Mouse (Mus musculus) brown adipose tissue, adult 24 weeks (tissue): ENCODE results near the gene Gm49320. TPM values are rescaled to one million over a fixed set of nuclear protein-coding genes. Genes with fewer than 3 reads are reported as not detected.
"Not testable (repeated sequence)": the region's sequence is repeated elsewhere in the genome, so short reads cannot be mapped to it uniquely, and the experiment has no call there.

Source experiments
- H3K27ac ChIP-seq: fragments of 200-500 bp; replicated peaks from 2 replicates; pipeline ENCODE4 v1.5.1; 2012; ENCODE audit warnings: low read depth, mild to moderate bottlenecking, low read length
- H3K4me1 ChIP-seq: fragments of 200-500 bp; 2 replicates; pipeline ENCODE4 v1.6.1; 2012; ENCODE audit warnings: low read length, mixed read lengths; ENCODE audit not compliant: control insufficient read depth, insufficient read depth, insufficient read length
- H3K4me3 ChIP-seq: fragments of 200-500 bp; 2 replicates; pipeline ENCODE4 v1.5.1; 2012; ENCODE audit warnings: low read depth, mild to moderate bottlenecking, low read length, moderate library complexity; ENCODE audit not compliant: insufficient read depth
- polyA plus RNA-seq: library from polyadenylated mRNA; stranded (reverse); fragments of >200 nt; gene quantifications from 2 replicates; pipeline ENCODE4 v1.2.4, GENCODE M21; 2012; ENCODE audit not compliant: missing spikeins, insufficient read depth, insufficient read length

Gene Gm49320
- polyA plus RNA-seq, 1 experiment: not detected

DNA sequence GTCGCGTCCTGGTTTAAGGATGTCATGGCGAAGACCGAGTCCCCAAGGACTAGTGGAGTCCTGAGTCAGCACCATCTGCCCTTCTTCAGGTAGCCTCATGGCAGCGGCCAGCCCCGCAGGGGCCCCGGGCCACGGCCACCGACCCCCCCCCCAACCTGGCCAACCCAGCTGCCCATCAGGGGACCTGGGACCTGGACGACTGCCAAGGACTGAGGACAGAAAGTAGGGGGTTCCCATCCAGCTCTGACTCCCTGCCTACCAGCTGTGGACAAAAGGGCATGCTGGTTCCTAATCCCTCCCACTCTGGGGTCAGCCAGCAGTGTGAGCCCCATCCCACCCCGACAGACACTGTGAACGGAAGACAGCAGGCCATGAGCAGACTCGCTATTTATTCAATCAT lies 7.1 kb downstream of the Gm49320 start:
- no peaks in the 10 kb centered on the region for H3K4me1 ChIP-seq
- H3K4me3 ChIP-seq: no peak overlapping the region
- no peak overlapping the region for H3K27ac ChIP-seq

DNA sequence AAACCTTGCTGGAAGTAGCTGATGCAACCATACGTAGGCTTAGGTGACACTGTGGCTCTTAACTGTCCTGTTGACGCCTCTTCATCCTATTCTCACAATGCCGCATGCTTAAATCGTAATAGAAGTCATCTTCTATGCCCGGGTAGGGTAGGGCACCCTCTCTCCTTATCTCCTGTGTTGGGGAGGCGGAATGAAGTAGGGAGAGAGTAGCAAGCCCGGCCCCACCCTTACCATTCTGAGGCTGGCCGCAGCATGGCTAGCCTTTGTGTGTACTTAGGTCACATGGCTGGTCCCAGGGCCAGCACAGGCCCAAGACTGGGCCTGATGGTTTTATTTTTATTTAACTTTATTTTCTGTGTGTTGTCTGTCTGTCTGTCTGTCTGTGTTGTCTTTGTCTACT lies 8.6 kb downstream of the Gm49320 start:
- Histone ChIP-seq H3K27ac (no peak overlapping the region), H3K4me1 (no peaks in the 10 kb centered on the region), H3K4me3 (no peak overlapping the region)

DNA sequence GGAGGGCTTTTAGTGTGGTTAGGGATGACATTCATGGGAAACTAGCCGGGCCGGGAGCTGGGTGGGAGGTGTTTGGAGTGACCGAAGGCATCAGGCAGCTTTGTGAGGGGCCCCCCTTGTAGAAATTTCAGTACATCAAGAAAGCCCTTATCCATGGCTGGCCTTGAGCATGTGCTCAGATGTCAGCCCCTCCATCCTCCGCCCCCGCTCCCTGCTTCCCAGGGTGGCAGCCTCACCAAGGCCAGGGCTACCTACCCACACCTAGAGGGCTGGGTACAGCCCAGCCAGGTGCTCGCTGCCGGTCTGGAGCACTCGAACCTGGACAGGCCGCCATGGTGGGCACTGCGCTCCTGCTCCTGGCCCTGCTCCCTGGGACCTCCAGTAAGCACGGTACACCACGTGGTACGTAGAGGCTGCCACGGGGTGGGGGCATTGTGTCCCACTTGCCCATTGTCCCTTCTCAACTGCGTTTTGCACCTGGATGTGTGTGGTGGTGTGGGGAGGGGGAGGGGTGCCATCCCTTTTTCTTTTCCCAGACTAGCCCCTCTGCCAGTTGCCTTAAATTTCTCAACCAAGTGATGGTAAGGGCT lies 9.4 kb downstream of the Gm49320 start, which contains the start of gene Tgfbr3l:
Tgfbr3l (plus strand) TSS at position 264 of the 590 bp plus-strand sequence.
- Histone ChIP-seq H3K4me3 (no peak within 1 kb of the TSS), H3K27ac (no peak within 1 kb of the TSS)

DNA sequence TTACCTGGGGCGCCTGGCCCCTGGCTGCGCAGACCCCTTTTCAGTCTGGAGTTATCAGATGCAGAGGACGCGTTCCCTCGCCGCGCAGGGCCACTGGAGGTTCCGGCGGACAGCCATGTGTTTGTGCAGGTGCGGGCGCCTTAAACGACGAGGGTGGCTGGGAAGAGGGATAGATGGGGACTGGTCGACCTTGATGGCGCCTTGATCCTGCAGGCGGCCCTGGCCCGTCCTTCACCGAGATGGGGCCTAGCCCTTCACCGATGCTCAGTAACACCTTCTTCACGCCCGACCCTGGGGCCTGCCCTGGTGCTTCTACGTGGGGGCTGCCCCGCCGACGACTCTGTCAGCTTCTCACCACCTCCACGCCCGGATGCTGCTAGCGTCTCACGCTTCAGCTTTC lies 10.5 kb downstream of the Gm49320 start:
- Histone ChIP-seq H3K27ac (no peak overlapping the region), H3K4me3 (no peak overlapping the region)

More for the DNA sequence above, 9.4 kb downstream of the Gm49320 start, which contains the start of gene Tgfbr3l:
- H3K4me1 ChIP-seq: 0 out of 2 replicates have a peak, but pooled peaks cover 2% of the 10 kb centered on the region

DNA sequence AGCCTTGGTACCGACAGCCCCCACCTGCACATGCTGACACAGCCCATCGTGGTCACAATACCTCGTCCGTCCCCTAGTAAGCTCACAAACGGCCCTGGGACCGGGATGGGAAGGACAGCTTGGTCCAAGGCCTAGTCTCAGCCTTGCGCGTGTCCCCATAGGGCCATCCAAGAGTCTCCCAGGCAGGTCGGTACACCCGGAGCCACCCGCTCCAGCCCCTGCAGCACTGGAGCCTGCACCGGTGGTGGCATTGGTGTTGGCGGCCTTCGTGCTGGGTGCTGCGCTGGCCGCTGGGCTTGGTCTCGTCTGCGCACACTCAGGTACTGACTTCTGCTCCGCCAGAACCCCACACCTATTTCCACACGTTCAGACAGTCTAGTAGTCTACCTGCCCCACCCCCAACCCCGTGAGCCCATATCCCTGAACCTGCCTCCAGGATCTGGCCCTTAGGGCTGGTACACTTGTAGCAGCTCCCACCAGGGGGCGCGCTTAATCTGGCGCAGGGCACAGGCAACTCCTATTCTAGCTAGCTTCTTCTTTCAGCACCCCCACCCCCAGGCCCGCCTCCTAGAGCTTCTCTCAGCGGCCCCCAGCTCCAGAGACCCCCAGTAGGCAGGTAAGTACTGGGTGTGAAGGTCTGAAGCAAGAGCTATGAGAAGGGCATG lies 11.8 kb downstream of the Gm49320 start:
- H3K4me1 ChIP-seq: peaks cover 2% of the 10 kb centered on the region; the same call in 1 of the 2 replicates
- H3K4me3 ChIP-seq: no peak overlapping the region
- no peak overlapping the region for H3K27ac ChIP-seq

More for the DNA sequence above, 10.5 kb downstream of the Gm49320 start:
- H3K4me1 ChIP-seq: peaks cover 2% of the 10 kb centered on the region; the same call in 1 of the 2 replicates

DNA sequence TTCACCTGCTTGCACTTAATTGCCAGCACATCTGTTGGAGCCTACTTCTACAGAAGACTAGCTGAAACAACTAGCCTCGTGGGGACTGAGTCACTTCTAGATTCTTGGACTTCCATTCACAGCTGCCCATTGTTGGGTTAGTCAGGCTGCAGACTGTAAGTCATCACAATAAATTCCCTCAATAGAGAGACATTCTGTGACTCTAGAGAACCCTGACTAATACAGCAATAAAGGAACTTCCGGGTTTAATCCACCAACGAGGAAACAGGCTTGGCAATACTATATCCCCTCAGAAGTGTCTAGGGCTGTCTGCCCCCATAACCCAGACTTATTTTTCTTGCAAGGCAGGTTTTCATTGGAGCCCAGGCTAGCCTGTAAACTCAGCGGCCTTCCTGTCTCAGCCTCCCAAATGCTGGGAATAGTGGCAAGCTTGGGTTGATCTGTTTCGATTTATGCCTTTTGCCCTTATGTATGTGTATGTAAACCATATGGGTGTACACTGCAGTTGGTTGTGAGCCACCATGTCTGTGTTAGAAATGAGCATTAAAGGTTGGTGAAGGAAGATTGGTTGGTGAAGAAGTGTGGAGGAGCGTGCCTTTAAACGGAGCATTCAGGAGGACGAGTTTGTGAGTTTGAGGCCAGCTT lies 13.6 kb downstream of the Gm49320 start:
- peak overlapping the region; percentile 96 for H3K4me3 ChIP-seq
- 0 out of 2 replicates have a peak overlapping the region, but pooled peaks have one; percentile 40 for H3K27ac ChIP-seq
- H3K4me1 ChIP-seq: peaks cover 2% of the 10 kb centered on the region; the same call in 1 of the 2 replicates

DNA sequence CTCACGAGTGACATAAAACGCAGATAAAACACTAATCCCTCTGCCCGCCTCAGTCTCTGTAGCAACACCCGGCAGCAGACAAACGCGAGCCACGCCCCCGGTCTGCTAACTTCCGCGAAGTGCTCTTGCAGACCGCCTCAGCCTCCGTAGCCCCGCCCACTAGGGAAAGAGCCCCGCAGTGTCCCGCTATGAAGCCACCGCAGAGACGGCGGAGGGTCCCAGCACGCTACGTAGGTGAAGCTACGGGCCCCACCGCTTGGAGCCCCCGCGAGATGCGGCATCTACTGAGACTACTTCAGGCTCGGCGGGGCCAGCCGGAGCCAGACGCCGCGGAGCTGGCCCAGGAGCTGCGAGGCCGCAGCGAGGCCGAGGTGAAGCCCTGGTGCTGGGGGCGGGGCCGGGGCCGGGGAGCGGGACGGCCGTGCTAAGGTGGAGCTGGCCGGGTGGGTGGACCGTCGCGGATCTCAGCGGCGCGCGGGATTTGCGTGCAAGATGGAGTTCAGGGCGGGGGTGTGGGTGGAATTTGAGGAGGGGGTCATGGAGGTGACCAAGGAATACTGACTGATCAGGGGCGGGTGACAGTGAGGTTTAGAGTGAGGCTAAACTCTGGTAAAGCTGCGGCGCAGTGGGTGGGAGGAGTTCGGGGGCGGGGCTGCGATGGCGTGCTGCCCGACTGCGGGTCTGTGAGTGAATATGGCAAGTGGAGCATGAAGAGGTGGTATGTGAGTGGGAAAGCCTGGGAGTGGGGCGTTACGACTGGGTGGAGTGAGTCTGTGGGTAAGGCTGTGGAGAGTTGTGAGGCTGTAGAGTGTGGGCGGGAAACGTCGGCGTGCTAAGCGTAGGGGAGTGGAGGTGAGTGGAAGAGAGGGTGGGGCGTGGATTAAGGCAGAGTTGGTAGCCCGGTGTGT lies 14.5 kb downstream of the Gm49320 start, which contains the start of gene Snapc2:
Snapc2 (plus strand) TSS at position 147 of the 908 bp plus-strand sequence.
- H3K4me3 ChIP-seq: peak within 1 kb of the TSS; percentile 96
- H3K4me1 ChIP-seq: peaks cover 2% of the 10 kb centered on the region; the same call in 1 of the 2 replicates
- 0 out of 2 replicates have a peak within 1 kb of the TSS, but pooled peaks have one; percentile 72 for H3K27ac ChIP-seq

DNA sequence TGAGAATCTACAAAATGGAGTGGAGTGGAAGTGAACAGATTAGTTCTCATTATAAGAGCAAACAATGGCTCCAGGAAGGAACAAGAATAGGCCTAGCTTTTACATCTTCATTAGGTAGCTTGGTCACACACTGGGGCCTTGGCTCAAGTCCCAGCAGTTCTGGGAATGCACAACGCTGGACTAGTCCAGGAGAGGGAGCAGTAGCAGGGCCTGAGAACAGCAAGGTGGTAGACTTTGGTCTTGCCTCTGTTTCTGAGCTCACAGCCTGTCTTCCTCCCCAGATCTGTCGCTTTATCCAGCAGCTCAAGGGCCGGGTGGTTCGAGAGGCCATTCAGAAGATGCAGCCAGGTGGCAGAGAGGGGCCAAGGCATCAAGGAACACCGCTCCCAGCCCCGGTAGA lies 15.3 kb downstream of the Gm49320 start:
- H3K4me3 ChIP-seq: peak overlapping the region; percentile 10; the same call in 1 of the 2 replicates
- no peak overlapping the region for H3K27ac ChIP-seq
- H3K4me1 ChIP-seq: peaks cover 6% of the 10 kb centered on the region; the same call in 1 of the 2 replicates

DNA sequence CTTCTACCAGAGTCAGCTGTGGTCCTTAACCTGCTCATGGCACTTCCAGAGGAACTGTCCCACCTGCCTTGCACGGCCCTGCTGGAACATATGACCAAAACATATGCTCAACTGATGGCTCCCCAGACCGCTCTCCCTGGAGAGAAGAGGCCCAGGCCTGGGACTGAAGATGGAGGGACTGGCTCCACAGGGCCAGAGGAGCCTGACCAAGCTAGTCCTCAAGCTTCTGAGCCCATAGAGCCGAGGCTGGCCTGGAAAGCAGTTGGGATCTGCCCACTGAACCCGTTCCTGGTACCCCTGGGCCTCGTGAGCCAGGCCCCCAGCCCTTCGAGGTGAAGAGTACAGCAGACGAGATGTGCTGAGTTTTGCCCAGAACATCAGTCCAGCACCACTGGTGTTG lies 16.8 kb downstream of the Gm49320 start:
- H3K27ac ChIP-seq, H3K4me3 ChIP-seq, H3K4me1 ChIP-seq: not testable (repeated sequence)

DNA sequence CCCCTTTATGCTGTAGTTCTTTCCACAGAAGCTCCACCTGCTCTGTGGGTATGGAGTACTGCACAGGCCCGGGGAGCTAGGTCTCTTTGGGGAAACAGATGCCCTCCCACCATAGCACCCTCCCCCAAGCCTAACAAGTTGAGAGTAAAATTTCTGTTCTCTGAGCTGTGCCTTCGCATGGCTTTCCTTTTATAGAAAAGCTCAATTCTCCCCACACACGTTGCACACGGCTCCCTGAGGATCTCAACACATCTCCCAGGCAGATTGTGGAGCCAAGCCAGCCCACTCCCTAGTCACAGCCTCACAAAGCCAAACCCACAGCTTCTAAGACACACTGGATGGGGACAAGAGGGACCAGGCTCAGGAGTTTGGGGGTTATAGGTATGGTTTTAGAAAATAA lies 18.2 kb downstream of the Gm49320 start:
- Histone ChIP-seq H3K27ac (no peak overlapping the region), H3K4me1 (peaks cover 6% of the 10 kb centered on the region; the same call in 1 of the 2 replicates), H3K4me3 (no peak overlapping the region)

DNA sequence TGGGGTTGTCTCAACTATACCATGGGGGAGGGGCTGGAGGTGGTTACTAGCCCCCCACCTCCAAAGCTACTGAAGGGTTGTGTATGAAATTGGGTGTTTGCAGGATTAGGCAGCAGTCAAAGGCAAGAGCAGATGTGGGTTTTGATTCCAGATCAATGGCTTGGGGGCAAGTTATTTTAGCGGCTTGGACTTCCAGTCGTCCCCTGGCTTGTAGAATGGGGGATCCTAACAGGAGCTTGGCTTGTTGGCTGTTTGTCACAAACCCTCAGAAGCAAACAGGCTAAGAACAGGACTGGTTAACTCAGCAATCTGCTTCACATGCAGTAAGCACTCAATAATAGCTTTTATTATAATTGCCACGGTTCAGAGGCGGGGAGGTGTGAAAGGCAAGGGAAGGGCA lies 18.7 kb downstream of the Gm49320 start:
- no peak overlapping the region for H3K4me3 ChIP-seq
- no peak overlapping the region for H3K27ac ChIP-seq
- peaks cover 6% of the 10 kb centered on the region; the same call in 1 of the 2 replicates for H3K4me1 ChIP-seq

DNA sequence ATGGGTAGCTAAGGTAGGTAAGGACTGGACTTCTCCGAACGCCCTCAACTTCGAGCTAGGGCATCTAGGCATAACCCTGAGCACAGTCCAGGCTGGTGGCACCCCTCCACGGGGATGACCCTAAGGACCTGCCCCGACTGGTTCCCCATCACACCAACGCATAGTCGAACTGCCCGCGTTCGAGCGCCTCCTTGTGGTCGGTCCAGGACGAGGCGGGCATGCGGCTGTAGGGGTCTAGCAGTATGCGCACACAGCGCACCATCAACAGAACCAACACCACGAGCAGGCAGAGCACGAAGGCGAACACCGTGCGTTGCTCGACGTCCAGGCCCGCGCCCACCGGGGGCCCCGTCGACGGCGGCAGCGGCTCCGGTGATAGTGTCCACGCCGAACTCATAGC lies 19.6 kb downstream of the Gm49320 start:
- Histone ChIP-seq H3K27ac (no peak overlapping the region), H3K4me1 (peaks cover 3% of the 10 kb centered on the region; the same call in 1 of the 2 replicates), H3K4me3 (peak overlapping the region; percentile 47)

DNA sequence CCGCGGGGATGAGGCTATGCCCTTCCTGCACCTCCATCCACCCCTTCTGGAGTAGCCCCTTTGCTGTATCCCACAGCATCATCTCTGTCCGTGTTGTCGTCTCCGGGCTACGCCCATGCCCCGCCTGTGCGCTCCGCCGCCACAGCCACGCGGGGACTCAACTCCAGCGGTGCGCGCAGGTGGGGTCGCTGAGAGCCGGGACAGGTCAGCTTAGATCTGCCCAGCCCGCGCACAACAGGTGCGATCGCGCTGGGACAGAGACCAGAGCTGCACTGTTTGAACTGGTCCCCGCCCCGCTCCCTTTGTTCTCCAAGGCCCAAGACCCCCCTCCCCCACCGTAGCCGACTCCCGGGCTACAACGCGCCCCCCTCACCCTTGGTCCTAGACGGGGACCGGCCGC lies 20.0 kb downstream of the Gm49320 start:
- H3K4me3 ChIP-seq: peak overlapping the region; percentile 47
- H3K4me1 ChIP-seq: peaks cover 3% of the 10 kb centered on the region; the same call in 1 of the 2 replicates
- no peak overlapping the region for H3K27ac ChIP-seq

DNA sequence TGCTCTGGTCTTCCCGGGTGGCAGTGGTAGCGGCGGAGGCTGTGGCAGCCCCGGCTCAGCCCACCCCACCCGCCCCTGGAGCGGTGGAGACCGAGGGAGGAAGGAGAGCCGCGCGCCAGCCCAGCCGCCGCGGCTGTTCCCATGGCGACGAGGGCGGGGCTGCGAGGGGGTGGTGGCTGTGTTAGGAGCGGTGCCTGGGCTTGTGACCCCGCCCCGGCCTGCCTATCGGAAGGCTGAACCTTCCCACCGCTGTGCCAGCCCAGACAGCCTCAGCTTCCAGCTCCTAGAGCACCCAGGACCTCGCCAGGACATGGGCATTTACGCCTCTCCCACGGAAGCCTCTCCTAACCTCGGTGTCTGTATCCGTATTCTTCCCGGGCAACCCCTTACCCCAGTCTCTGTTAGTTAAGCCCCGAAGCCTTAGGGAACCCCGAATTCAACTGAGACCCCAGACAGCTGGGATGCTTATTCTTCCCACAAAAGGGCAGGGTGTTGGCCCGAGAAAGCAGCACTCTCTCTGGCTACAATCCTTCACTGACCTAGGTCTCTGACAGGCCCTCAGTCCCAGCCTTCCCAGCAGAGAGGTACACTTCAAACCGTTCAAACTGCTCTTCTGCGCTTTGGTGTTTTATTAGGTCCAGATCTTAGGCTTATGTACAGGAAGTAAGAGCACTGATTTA lies 20.6 kb downstream of the Gm49320 start, which contains the start of gene Ctxn1:
Ctxn1 (minus strand) TSS at position 150 of the 680 bp plus-strand sequence.
- Histone ChIP-seq H3K4me1 (peaks cover 3% of the 10 kb centered on the region; the same call in 1 of the 2 replicates), H3K4me3 (peak within 1 kb of the TSS; percentile 47), H3K27ac (no peak within 1 kb of the TSS)
